Mouse (Mus musculus) cortical plate, adult 2 months (tissue): ENCODE results near the gene Eea1. TPM values are rescaled to one million over a fixed set of nuclear protein-coding genes. Genes with fewer than 3 reads are reported as not detected.

Source experiments
- H3K27ac ChIP-seq: fragments of 200-500 bp; 2 replicates; pipeline ENCODE4 v1.5.1; 2012; ENCODE audit warnings: low read length, control low read depth, inconsistent platforms; ENCODE audit not compliant: insufficient read depth
- H3K4me1 ChIP-seq: fragments of 200-500 bp; 2 replicates; pipeline ENCODE4 v1.6.1; 2011; ENCODE audit warnings: low read length; ENCODE audit not compliant: control insufficient read depth, insufficient read depth
- H3K4me3 ChIP-seq: fragments of 200-500 bp; 2 replicates; pipeline ENCODE4 v1.5.1; 2011; ENCODE audit warnings: mild to moderate bottlenecking, low read length, control low read depth; ENCODE audit not compliant: insufficient read depth
- CTCF ChIP-seq: fragments of 200-500 bp; IDR thresholded peaks from 2 replicates; pipeline ENCODE4 v1.5.1; 2011; ENCODE audit warnings: mild to moderate bottlenecking, control low read depth, low read length; ENCODE audit not compliant: insufficient read depth; ENCODE audit errors: extremely low read depth
- POLR2A ChIP-seq: fragments of 200-500 bp; IDR thresholded peaks from 2 replicates; pipeline ENCODE4 v1.6.1; 2011; ENCODE audit warnings: mild to moderate bottlenecking, low read length, control low read depth; ENCODE audit not compliant: insufficient read depth; ENCODE audit errors: extremely low read depth
- polyA plus RNA-seq: library from polyadenylated mRNA; depleted of rRNA; stranded (reverse); fragments of >200 nt; gene quantifications from 2 replicates; pipeline ENCODE4 v1.2.3, GENCODE M21; 2012

Eea1 gene
- polyA plus RNA-seq, 1 experiment, result 14.5 TPM

DNA sequence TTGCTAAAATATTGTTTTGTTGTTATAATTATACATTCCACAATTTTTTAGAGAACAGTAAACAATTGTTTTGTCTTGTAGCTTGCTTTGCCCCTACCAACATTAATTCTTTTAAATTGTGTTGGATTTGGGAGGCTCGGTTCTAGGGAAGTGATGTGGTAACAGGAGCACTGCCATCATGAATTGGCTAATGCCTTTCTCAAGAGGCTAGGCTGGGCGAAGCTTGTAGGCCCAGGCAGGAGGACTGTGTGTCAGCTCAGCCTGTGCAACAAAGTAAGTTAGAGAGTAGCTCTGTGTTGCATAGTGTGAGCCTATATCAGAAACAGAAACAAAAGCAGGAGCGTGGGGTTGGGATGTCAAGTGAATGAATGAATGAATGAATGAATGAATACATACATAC, 9.0 kb downstream of the Eea1 start:
- no peak for TF ChIP-seq CTCF
- no peak for TF ChIP-seq POLR2A
- Histone ChIP-seq H3K27ac (no peak overlapping the region), H3K4me1 (no peaks in the 10 kb centered on the region), H3K4me3 (no peak overlapping the region)

DNA sequence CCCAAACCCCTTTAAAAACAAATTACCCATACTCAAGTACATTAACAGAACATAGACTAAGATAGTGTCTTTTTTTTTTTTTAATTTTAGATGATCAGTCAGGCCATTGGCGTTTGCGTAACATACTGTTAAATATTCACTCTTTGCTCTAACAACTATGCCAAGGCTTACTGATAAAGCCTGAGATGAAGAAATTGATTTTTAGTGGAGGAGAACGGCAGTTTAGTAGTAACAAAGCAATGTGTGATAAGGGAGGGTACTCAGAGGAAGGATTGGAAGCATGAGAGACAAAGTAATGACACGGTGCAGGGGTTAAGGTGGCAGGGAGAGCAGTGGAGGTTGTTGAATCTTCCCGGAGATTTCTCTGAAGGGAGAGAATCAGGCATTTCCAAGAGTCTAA, 9.7 kb downstream of the Eea1 start:
- no peak overlapping the region for H3K4me3 ChIP-seq
- no peak overlapping the region for H3K27ac ChIP-seq
- no peak for TF ChIP-seq CTCF
- TF ChIP-seq POLR2A, result no peak
- H3K4me1 ChIP-seq, result no peaks in the 10 kb centered on the region

- H3K4me3 ChIP-seq, result no peak overlapping the region
- no peak for TF ChIP-seq CTCF
- no peak for TF ChIP-seq POLR2A
- H3K27ac ChIP-seq, result no peak overlapping the region
- H3K4me1 ChIP-seq, result no peaks in the 10 kb centered on the region
These were observed 10.3 kb downstream of the Eea1 start for GRCm38 (mm10) chr10:95950797-95951196.

GRCm38 (mm10) chr10:95951346-95951745, 10.9 kb downstream of the Eea1 start:
- Histone ChIP-seq H3K4me3 (no peak overlapping the region), H3K27ac (no peak overlapping the region), H3K4me1 (no peaks in the 10 kb centered on the region)
- no peak for TF ChIP-seq POLR2A
- no peak for TF ChIP-seq CTCF

GRCm38 (mm10) chr10:95956629-95957028, 16.2 kb downstream of the Eea1 start:
- H3K27ac ChIP-seq, result no peak overlapping the region
- H3K4me1 ChIP-seq, result no peaks in the 10 kb centered on the region
- H3K4me3 ChIP-seq, result no peak overlapping the region
- TF ChIP-seq POLR2A (no peak), CTCF (no peak)

DNA sequence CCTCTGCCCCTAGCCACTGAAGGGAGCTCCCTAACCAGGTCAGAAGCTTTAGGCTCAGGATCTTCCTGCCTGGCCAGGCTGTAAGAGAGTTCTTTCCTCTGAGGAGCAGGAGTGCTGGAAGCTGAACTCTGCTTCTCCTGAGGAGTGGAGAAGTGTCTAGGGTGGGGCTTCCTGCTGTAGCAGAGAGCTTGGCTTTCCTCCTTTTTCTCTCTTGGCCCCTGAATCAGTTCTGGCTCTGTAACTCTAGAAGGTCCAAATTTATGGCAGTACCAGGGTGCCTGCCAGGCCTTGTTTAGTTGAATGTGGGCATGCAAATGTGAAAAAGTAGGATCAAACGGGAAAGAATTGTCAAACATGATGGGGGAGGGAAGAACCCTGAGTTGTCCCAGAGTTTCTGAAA, 17.1 kb downstream of the Eea1 start:
- TF ChIP-seq POLR2A, result no peak
- no peak for TF ChIP-seq CTCF
- Histone ChIP-seq H3K4me3 (no peak overlapping the region), H3K27ac (no peak overlapping the region), H3K4me1 (no peaks in the 10 kb centered on the region)

DNA sequence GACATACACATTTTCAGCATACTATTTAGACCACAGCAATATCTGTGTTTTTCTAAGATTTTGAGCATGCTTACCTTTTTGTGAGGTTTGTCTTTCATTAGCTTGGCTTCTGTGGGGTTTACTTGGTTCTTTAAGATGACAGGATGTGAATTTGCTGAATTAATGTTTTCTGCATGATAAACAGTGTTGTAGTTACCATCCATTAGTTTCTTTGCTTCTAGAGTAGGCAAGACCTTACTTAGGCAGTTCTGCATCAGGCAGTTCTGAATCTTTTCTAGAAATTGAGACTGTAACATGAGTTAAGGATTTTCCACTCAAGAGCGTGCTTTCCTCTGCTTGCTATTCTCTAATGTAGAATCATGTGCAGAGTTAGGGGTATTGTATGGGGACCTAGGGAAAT, 24.2 kb downstream of the Eea1 start:
- no peak for TF ChIP-seq POLR2A
- TF ChIP-seq CTCF, result no peak
- Histone ChIP-seq H3K27ac (no peak overlapping the region), H3K4me3 (no peak overlapping the region), H3K4me1 (no peaks in the 10 kb centered on the region)

DNA sequence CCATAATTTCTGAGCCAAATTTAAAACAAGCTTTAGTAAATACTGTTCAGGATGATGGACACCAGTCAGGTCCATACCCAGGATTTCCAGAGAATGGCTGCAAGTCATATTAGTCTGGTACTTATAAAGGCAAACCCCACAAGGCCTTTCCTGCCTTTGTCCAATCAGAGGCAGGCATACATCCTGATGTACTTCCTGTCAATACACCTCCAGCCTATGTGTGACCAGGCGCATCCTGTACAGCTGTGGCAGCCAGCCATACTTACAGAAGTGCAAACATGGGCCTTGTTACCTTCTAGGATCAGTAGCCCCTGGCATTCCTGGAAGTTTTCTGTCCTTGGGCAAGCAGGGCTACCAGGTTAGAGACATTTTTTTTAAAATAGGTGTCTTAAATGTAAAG, 29.2 kb downstream of the Eea1 start:
- H3K4me3 ChIP-seq, result no peak overlapping the region
- TF ChIP-seq POLR2A (no peak), CTCF (no peak)
- no peaks in the 10 kb centered on the region for H3K4me1 ChIP-seq
- H3K27ac ChIP-seq, result no peak overlapping the region

DNA sequence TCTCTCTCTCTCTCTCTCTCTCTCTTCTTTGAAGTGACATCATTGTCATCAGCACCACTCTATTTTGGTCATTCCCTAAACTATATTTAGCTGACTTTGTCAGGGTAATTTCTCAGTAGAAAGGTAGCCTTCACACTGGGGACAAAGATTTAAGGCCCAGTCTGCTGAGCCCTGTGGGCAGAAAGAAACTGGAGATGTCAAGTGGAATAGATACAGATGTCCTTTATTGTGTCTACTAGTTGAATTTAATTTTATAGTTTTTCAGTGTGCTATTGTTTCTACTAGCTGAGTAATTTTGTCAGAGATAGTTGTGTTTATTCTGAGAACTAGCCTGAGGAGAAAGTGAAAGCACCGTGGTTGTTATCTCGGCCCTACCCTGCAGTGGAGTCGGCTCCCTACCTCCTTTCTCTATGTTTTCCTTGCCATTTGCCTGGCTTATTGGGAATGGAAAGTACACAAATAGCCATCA, 30.3 kb downstream of the Eea1 start:
- Histone ChIP-seq H3K4me1 (no peaks in the 10 kb centered on the region), H3K27ac (no peak overlapping the region), H3K4me3 (no peak overlapping the region)
- TF ChIP-seq CTCF (no peak), POLR2A (no peak)

GRCm38 (mm10) chr10:95971341-95971740, 30.9 kb downstream of the Eea1 start:
- no peak overlapping the region for H3K4me3 ChIP-seq
- H3K27ac ChIP-seq, result no peak overlapping the region
- TF ChIP-seq CTCF, result no peak
- TF ChIP-seq POLR2A, result no peak
- H3K4me1 ChIP-seq, result no peaks in the 10 kb centered on the region

GRCm38 (mm10) chr10:95971942-95972341, 31.5 kb downstream of the Eea1 start:
- H3K4me3 ChIP-seq, result no peak overlapping the region
- no peak for TF ChIP-seq POLR2A
- no peak for TF ChIP-seq CTCF
- H3K27ac ChIP-seq, result no peak overlapping the region
- no peaks in the 10 kb centered on the region for H3K4me1 ChIP-seq

GRCm38 (mm10) chr10:95974462-95974861, 34.0 kb downstream of the Eea1 start:
- no peak overlapping the region for H3K4me3 ChIP-seq
- H3K4me1 ChIP-seq, result no peaks in the 10 kb centered on the region
- no peak overlapping the region for H3K27ac ChIP-seq
- no peak for TF ChIP-seq CTCF
- TF ChIP-seq POLR2A, result no peak
